Mouse (Mus musculus): ENCODE measurements around the gene Fignl1. TPM values are rescaled to one million over a fixed set of nuclear protein-coding genes. Genes with fewer than 3 reads are reported as not detected.

The Fignl1 gene
- polyA plus RNA-seq, 1 experiment from 2014 or later = 76.7 TPM

GRCm38 (mm10) chr11:11823980-11824911 lies 15.5 kb upstream of the Fignl1 start:
- 0 out of 2 replicates have a peak overlapping the region, but pooled peaks have one; percentile 24 for H3K9ac ChIP-seq

GRCm38 (mm10) chr11:11822181-11823095 lies 13.7 kb upstream of the Fignl1 start:
- Histone ChIP-seq H3K4me2 (peak overlapping the region; percentile 29), H3K4me1 (replicated peaks) (peaks cover 64% of the 10 kb centered on the region), H3K9me3 (replicated peaks) (no peaks in the 10 kb centered on the region), H3K27ac (ENCODE audit: poor library complexity, severe bottlenecking) (peak overlapping the region; percentile 98), H3K4me3 (no peak overlapping the region), H3K36me3 (no peaks in the 10 kb centered on the region), H3K9ac (peak overlapping the region; percentile 70), H3K27me3 (replicated peaks) (no peaks in the 10 kb centered on the region)
- WGBS = 10% methylated on average over 20 of the region's 20 CpGs
- peak; percentile 63 for ATAC-seq (ENCODE audit: insufficient number of reproducible peaks, low FRiP score)

More at GRCm38 (mm10) chr11:11823980-11824911, 15.5 kb upstream of the Fignl1 start:
- Histone ChIP-seq H3K4me1 (replicated peaks) (peaks cover 80% of the 10 kb centered on the region), H3K4me3 (no peak overlapping the region), H3K4me2 (no peak overlapping the region), H3K27me3 (replicated peaks) (no peaks in the 10 kb centered on the region), H3K9me3 (replicated peaks) (no peaks in the 10 kb centered on the region), H3K27ac (ENCODE audit: poor library complexity, severe bottlenecking) (peak overlapping the region; percentile 98), H3K36me3 (no peaks in the 10 kb centered on the region)
- ATAC-seq (ENCODE audit: insufficient number of reproducible peaks, low FRiP score) = peak; percentile 30; the same call in 1 of the 2 replicates
- WGBS = 18% methylated on average over 12 of the region's 12 CpGs

GRCm38 (mm10) chr11:11821387-11821975 lies 12.7 kb upstream of the Fignl1 start:
- no peak overlapping the region for H3K4me3 ChIP-seq
- H3K4me2 ChIP-seq = peak overlapping the region; percentile 29; the same call in 1 of the 2 replicates
- 8% methylated on average over 16 of the region's 16 CpGs for WGBS
- H3K9ac ChIP-seq = peak overlapping the region; percentile 70
- no peaks in the 10 kb centered on the region for H3K9me3 ChIP-seq (replicated peaks)
- ATAC-seq (ENCODE audit: insufficient number of reproducible peaks, low FRiP score) = peak; percentile 64
- H3K36me3 ChIP-seq = no peaks in the 10 kb centered on the region
- peak overlapping the region; percentile 98 for H3K27ac ChIP-seq (ENCODE audit: poor library complexity, severe bottlenecking)
- H3K27me3 ChIP-seq (replicated peaks) = no peaks in the 10 kb centered on the region
- H3K4me1 ChIP-seq (replicated peaks) = peaks cover 57% of the 10 kb centered on the region

GRCm38 (mm10) chr11:11820737-11821136 lies 12.0 kb upstream of the Fignl1 start:
- peaks cover 59% of the 10 kb centered on the region for H3K4me1 ChIP-seq (replicated peaks)
- H3K36me3 ChIP-seq = no peaks in the 10 kb centered on the region
- H3K9ac ChIP-seq = peak overlapping the region; percentile 37; the same call in 1 of the 2 replicates
- H3K27ac ChIP-seq (ENCODE audit: poor library complexity, severe bottlenecking) = peak overlapping the region; percentile 98
- 34% methylated on average over 3 of the region's 3 CpGs for WGBS
- no peak overlapping the region for H3K4me2 ChIP-seq
- no peak overlapping the region for H3K4me3 ChIP-seq
- no peak for ATAC-seq (ENCODE audit: insufficient number of reproducible peaks, low FRiP score)
- no peaks in the 10 kb centered on the region for H3K9me3 ChIP-seq (replicated peaks)
- H3K27me3 ChIP-seq (replicated peaks) = no peaks in the 10 kb centered on the region

- H3K9ac ChIP-seq = no peak overlapping the region
Measured at GRCm38 (mm10) chr11:11820251-11820650, 11.5 kb upstream of the Fignl1 start.

GRCm38 (mm10) chr11:11819206-11819605 lies 10.4 kb upstream of the Fignl1 start:
- Histone ChIP-seq H3K27ac (ENCODE audit: poor library complexity, severe bottlenecking) (no peak overlapping the region), H3K27me3 (replicated peaks) (no peaks in the 10 kb centered on the region), H3K4me2 (no peak overlapping the region), H3K4me1 (replicated peaks) (peaks cover 52% of the 10 kb centered on the region), H3K9ac (no peak overlapping the region), H3K9me3 (replicated peaks) (no peaks in the 10 kb centered on the region), H3K36me3 (no peaks in the 10 kb centered on the region), H3K4me3 (no peak overlapping the region)
- no peak for ATAC-seq (ENCODE audit: insufficient number of reproducible peaks, low FRiP score)
- WGBS = 91% methylated on average over 5 of the region's 5 CpGs

More at GRCm38 (mm10) chr11:11820251-11820650, 11.5 kb upstream of the Fignl1 start:
- no peaks in the 10 kb centered on the region for H3K9me3 ChIP-seq (replicated peaks)
- H3K4me1 ChIP-seq (replicated peaks) = peaks cover 57% of the 10 kb centered on the region
- H3K27ac ChIP-seq (ENCODE audit: poor library complexity, severe bottlenecking) = peak overlapping the region; percentile 98
- no peaks in the 10 kb centered on the region for H3K36me3 ChIP-seq
- H3K4me2 ChIP-seq = no peak overlapping the region
- H3K27me3 ChIP-seq (replicated peaks) = no peaks in the 10 kb centered on the region
- WGBS = 0% methylated on average over 2 of the region's 2 CpGs
- peak; percentile 27 for ATAC-seq (ENCODE audit: insufficient number of reproducible peaks, low FRiP score)
- no peak overlapping the region for H3K4me3 ChIP-seq

- Histone ChIP-seq H3K9me3 (replicated peaks) (no peaks in the 10 kb centered on the region), H3K4me2 (no peak overlapping the region), H3K27me3 (replicated peaks) (no peaks in the 10 kb centered on the region), H3K36me3 (no peaks in the 10 kb centered on the region), H3K4me3 (no peak overlapping the region), H3K4me1 (replicated peaks) (peaks cover 48% of the 10 kb centered on the region), H3K9ac (no peak overlapping the region), H3K27ac (ENCODE audit: poor library complexity, severe bottlenecking) (no peak overlapping the region)
- 87% methylated on average over 6 of the region's 6 CpGs for WGBS
- no peak for ATAC-seq (ENCODE audit: insufficient number of reproducible peaks, low FRiP score)
Measured at GRCm38 (mm10) chr11:11818797-11819196, 10.0 kb upstream of the Fignl1 start.

GRCm38 (mm10) chr11:11815737-11816136 lies 7.0 kb upstream of the Fignl1 start:
- no peaks in the 10 kb centered on the region for H3K9me3 ChIP-seq (replicated peaks)
- H3K4me1 ChIP-seq (replicated peaks) = peaks cover 26% of the 10 kb centered on the region
- ATAC-seq (ENCODE audit: insufficient number of reproducible peaks, low FRiP score) = peak; percentile 88
- H3K4me3 ChIP-seq = no peak overlapping the region
- H3K27ac ChIP-seq (ENCODE audit: poor library complexity, severe bottlenecking) = peak overlapping the region; percentile 88
- peak overlapping the region; percentile 24 for H3K4me2 ChIP-seq
- 16% methylated on average over 3 of the region's 3 CpGs for WGBS
- H3K27me3 ChIP-seq (replicated peaks) = no peaks in the 10 kb centered on the region
- no peaks in the 10 kb centered on the region for H3K36me3 ChIP-seq
- H3K9ac ChIP-seq = no peak overlapping the region

GRCm38 (mm10) chr11:11811906-11812480 lies 3.2 kb upstream of the Fignl1 start:
- Histone ChIP-seq H3K4me2 (peak overlapping the region; percentile 50), H3K9ac (peak overlapping the region; percentile 42; the same call in 1 of the 2 replicates), H3K36me3 (no peaks in the 10 kb centered on the region), H3K27me3 (replicated peaks) (no peaks in the 10 kb centered on the region), H3K4me3 (peak overlapping the region; percentile 8; the same call in 1 of the 2 replicates), H3K27ac (ENCODE audit: poor library complexity, severe bottlenecking) (peak overlapping the region; percentile 24; the same call in 1 of the 2 replicates), H3K4me1 (replicated peaks) (peaks cover 34% of the 10 kb centered on the region), H3K9me3 (replicated peaks) (no peaks in the 10 kb centered on the region)
- ATAC-seq (ENCODE audit: insufficient number of reproducible peaks, low FRiP score) = peak; percentile 41
- 15% methylated on average over 9 of the region's 9 CpGs for WGBS
